Mouse (Mus musculus) heart, embryonic 14.5 days (tissue): ENCODE data around the gene Crct1. TPM values are rescaled to one million over a fixed set of nuclear protein-coding genes. Genes with fewer than 3 reads are reported as not detected.

Source experiments
- ATAC-seq: fragments of 200-750 bp; cut with Nextera tagmentation; 2 replicates; pipeline ENCODE4 v1.8.0; 2017; ENCODE audit warnings: low read depth, moderate TSS enrichment; ENCODE audit not compliant: insufficient number of reproducible peaks, insufficient read depth, low FRiP score
- H3K27ac ChIP-seq, 2 experiments: fragments of 200-500 bp in 1 of 2; fragments of 300-500 bp in 1 of 2; sonication (generic) in 1 of 2; replicated peaks in 1 of 2; 2 replicates each; pipeline ENCODE4 v1.5.1; 2012 to 2014; ENCODE audit warnings: low read depth in 2 of 2, low read length in 2 of 2, control low read depth in 1 of 2, mild to moderate bottlenecking in 1 of 2, mixed read lengths in 1 of 2; ENCODE audit not compliant: control insufficient read depth in 1 of 2, insufficient read depth in 1 of 2
- H3K27me3 ChIP-seq: fragments of 300-500 bp; sonication (generic); 2 replicates; pipeline ENCODE4 v1.6.1; 2014; ENCODE audit warnings: mild to moderate bottlenecking, low read length, control low read depth; ENCODE audit not compliant: control insufficient read depth, insufficient read depth
- H3K36me3 ChIP-seq: fragments of 300-500 bp; sonication (generic); 2 replicates; pipeline ENCODE4 v1.6.1; 2014; ENCODE audit warnings: mild to moderate bottlenecking, control low read depth, low read length, mixed read lengths; ENCODE audit not compliant: control insufficient read depth, insufficient read depth
- H3K4me1 ChIP-seq, 2 experiments: fragments of 200-500 bp in 1 of 2; fragments of 300-500 bp in 1 of 2; sonication (generic) in 1 of 2; 2 replicates each; pipeline ENCODE4 v1.6.1; 2012 to 2014; ENCODE audit warnings: low read length in 2 of 2, control low read depth in 1 of 2, mixed read lengths in 1 of 2; ENCODE audit not compliant: control insufficient read depth in 2 of 2, insufficient read depth in 2 of 2
- H3K4me2 ChIP-seq: fragments of 300-500 bp; sonication (generic); 2 replicates; pipeline ENCODE4 v1.6.1; 2014; ENCODE audit warnings: mild to moderate bottlenecking, low read length
- H3K4me3 ChIP-seq, 2 experiments: fragments of 200-500 bp in 1 of 2; fragments of 300-500 bp in 1 of 2; sonication (generic) in 1 of 2; 2 replicates each; pipeline ENCODE4 v1.5.1; 2012 to 2014; ENCODE audit warnings: low read length in 2 of 2, mild to moderate bottlenecking in 2 of 2, control low read depth in 1 of 2, low read depth in 1 of 2, moderate library complexity in 1 of 2; ENCODE audit not compliant: control insufficient read depth in 1 of 2, insufficient read depth in 1 of 2
- H3K9ac ChIP-seq: fragments of 300-500 bp; sonication (generic); 2 replicates; pipeline ENCODE4 v1.6.1; 2014; ENCODE audit warnings: mild to moderate bottlenecking, low read length
- H3K9me3 ChIP-seq: fragments of 300-500 bp; sonication (generic); 2 replicates; pipeline ENCODE4 v1.6.1; 2016; ENCODE audit warnings: low read length, control low read depth; ENCODE audit not compliant: control insufficient read depth
- WGBS: fragments of 180-500 bp; shearing (Covaris S2); extraction: QIAGEN DNeasy Blood & Tissue Kit; methylation state at CpG from one replicate; pipeline ENCODE4 v1.1.7; 2014; 5-methylcytosine and 5-hydroxymethylcytosine counted together
- polyA plus RNA-seq: library from polyadenylated mRNA; unstranded; fragments of >200 nt; fragmentation: Nextera tagmentation; extraction: Ambion mirVana; gene quantifications from 2 replicates; pipeline ENCODE4 v1.2.1, GENCODE M21; 2014

The Crct1 gene
- polyA plus RNA-seq, 1 experiment from 2014 or later, result not detected

- no peak for ATAC-seq
- Histone ChIP-seq H3K4me2 (no peak within 1 kb of the TSS), H3K4me3 (no peak within 1 kb of the TSS), H3K4me1 (no peaks in the 10 kb centered on the region), H3K27me3 (no peaks in the 10 kb centered on the region), H3K9ac (no peak within 1 kb of the TSS), H3K36me3 (no peaks in the 10 kb centered on the region), H3K27ac (no peak within 1 kb of the TSS), H3K9me3 (no peaks in the 10 kb centered on the region)
- WGBS, result 82% methylated on average over 2 of the region's 2 CpGs
Observed at GRCm38 (mm10) chr3:93018960-93019359, 3.5 kb upstream of the Crct1 start, which contains the start of gene Lce1m. Gene Lce1m, minus strand, starts transcription at chr3:93019060.

DNA sequence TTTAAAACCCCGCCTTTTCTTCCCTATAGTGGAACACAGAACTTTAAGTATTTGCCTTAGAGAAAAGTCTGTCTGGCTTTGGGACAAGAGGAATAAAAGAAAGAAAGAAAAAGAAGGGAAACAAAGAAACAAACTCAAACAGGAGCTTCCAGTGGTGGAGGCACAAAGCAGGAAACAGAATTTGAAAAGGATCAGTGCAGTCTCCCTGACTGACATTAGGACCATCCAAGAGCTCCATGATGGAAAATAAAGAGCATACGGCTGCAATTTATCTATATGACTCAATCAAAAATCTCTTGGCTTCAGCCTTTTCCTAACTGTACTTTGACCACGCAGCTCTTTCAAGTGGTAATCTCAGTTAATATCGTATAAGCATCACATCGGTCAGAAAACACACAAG is 616 bp downstream of the Crct1 start:
- Histone ChIP-seq H3K9me3 (no peaks in the 10 kb centered on the region), H3K27me3 (no peaks in the 10 kb centered on the region), H3K4me3 (peak overlapping the region; percentile 51 to 54; a peak in 3 of 4 replicates), H3K4me1 (no peaks in the 10 kb centered on the region), H3K9ac (peak overlapping the region; percentile 61), H3K36me3 (no peaks in the 10 kb centered on the region), H3K4me2 (peak overlapping the region; percentile 87), H3K27ac (no peak overlapping the region)
- 29% methylated on average over 5 of the region's 5 CpGs for WGBS
- no peak for ATAC-seq

- Histone ChIP-seq H3K27me3 (no peaks in the 10 kb centered on the region), H3K27ac (no peak overlapping the region), H3K4me1 (no peaks in the 10 kb centered on the region), H3K9me3 (no peaks in the 10 kb centered on the region), H3K36me3 (no peaks in the 10 kb centered on the region), H3K4me3 (peak overlapping the region; percentile 51 to 54), H3K4me2 (peak overlapping the region; percentile 87), H3K9ac (peak overlapping the region; percentile 61)
- ATAC-seq, result 0 out of 2 replicates have a peak, but pooled peaks have one; percentile 31
- 2% methylated on average over 23 of the region's 24 CpGs for WGBS
Observed at GRCm38 (mm10) chr3:93014378-93014801, 1.1 kb downstream of the Crct1 start.

DNA sequence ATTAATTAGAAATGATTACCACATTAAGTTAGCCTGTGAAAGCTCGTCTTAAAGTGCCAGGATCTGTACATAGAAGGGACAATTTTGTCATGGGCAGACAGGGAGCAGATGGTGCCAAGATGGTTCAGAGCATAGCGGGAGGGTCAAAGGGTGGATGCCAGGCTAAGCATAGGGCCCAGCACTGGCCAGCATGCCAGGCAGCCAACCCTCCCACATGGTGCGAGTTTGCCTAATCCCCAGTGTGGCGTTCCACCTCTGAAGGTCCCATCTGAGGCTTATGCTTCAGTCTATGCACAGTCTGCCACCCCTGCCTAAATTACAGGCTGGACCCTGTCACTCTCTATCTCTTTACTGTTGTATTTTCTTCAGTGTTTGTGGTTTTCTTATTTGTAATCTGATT is 12.6 kb downstream of the Crct1 start:
- H3K4me3 ChIP-seq, result no peak overlapping the region
- no peak for ATAC-seq
- no peaks in the 10 kb centered on the region for H3K36me3 ChIP-seq
- H3K27ac ChIP-seq, result no peak overlapping the region
- H3K4me1 ChIP-seq, result no peaks in the 10 kb centered on the region
- WGBS, result 69% methylated on average over 4 of the region's 4 CpGs
- H3K9me3 ChIP-seq, result no peaks in the 10 kb centered on the region
- H3K27me3 ChIP-seq, result no peaks in the 10 kb centered on the region
- H3K9ac ChIP-seq, result no peak overlapping the region
- no peak overlapping the region for H3K4me2 ChIP-seq

GRCm38 (mm10) chr3:93000621-93001020 is 14.9 kb downstream of the Crct1 start:
- Histone ChIP-seq H3K36me3 (no peaks in the 10 kb centered on the region), H3K9ac (no peak overlapping the region), H3K4me3 (no peak overlapping the region), H3K27ac (no peak overlapping the region), H3K9me3 (no peaks in the 10 kb centered on the region), H3K27me3 (no peaks in the 10 kb centered on the region), H3K4me1 (no peaks in the 10 kb centered on the region), H3K4me2 (no peak overlapping the region)
- no peak for ATAC-seq
- 53% methylated on average over 3 of the region's 3 CpGs for WGBS

- Histone ChIP-seq H3K9ac (no peak overlapping the region), H3K27ac (no peak overlapping the region), H3K9me3 (no peaks in the 10 kb centered on the region), H3K27me3 (no peaks in the 10 kb centered on the region), H3K4me3 (no peak overlapping the region), H3K36me3 (no peaks in the 10 kb centered on the region), H3K4me1 (no peaks in the 10 kb centered on the region), H3K4me2 (no peak overlapping the region)
- no peak for ATAC-seq
- WGBS, result 8% methylated on average over 7 of the region's 7 CpGs
Observed at GRCm38 (mm10) chr3:92998691-92999090, 16.8 kb downstream of the Crct1 start.

DNA sequence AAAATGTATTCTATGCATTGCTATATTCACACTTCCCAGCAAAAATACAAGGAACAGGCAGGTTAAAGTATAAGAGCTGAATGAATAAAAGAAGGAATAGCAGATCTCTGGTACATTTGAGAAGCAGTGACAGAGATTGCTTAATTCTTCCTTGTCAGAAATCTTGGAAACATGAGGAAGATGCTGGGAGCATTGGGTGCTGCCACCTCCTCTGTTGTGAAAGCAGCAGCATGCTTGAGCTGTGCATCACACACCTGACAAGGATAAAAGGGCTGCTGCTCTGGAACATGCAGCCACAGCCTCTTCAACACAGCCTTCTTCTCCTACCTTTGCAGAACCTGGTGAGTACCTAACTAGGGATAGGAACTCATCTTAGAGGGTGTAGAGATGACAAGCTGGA is 23.6 kb downstream of the Crct1 start, which contains the start of gene Lce3f:
Gene Lce3f (plus strand): TSS at position 301 of the 400 bp plus-strand sequence.
- no peak for ATAC-seq
- peaks cover 4% of the 10 kb centered on the region; the same call in 1 of the 2 replicates for H3K27me3 ChIP-seq

GRCm38 (mm10) chr3:92978484-92978883 is 37.0 kb downstream of the Crct1 start:
- no peak overlapping the region for H3K4me2 ChIP-seq
- no peaks in the 10 kb centered on the region for H3K36me3 ChIP-seq
- H3K27ac ChIP-seq, result no peak overlapping the region
- no peak overlapping the region for H3K9ac ChIP-seq
- no peaks in the 10 kb centered on the region for H3K9me3 ChIP-seq
- H3K27me3 ChIP-seq, result no peaks in the 10 kb centered on the region
- no peak overlapping the region for H3K4me3 ChIP-seq
- H3K4me1 ChIP-seq, result no peaks in the 10 kb centered on the region
- no peak for ATAC-seq
- 64% methylated on average over 2 of the region's 2 CpGs for WGBS

More for the DNA sequence above, 23.6 kb downstream of the Crct1 start, which contains the start of gene Lce3f:
- no peaks in the 10 kb centered on the region for H3K9me3 ChIP-seq
- H3K4me3 ChIP-seq, result no peak within 1 kb of the TSS
- no peak within 1 kb of the TSS for H3K4me2 ChIP-seq
- no peaks in the 10 kb centered on the region for H3K4me1 ChIP-seq
- H3K9ac ChIP-seq, result no peak within 1 kb of the TSS
- H3K27ac ChIP-seq, result no peak within 1 kb of the TSS
- no peaks in the 10 kb centered on the region for H3K36me3 ChIP-seq
